Mouse (Mus musculus) bone marrow macrophage, adult 2 months (primary cell): Measurements from ENCODE around the gene Zfp652.

ENCODE experiments used
- CTCF ChIP-seq: IDR thresholded peaks from 2 replicates; pipeline ENCODE4 v1.5.1; 2012; ENCODE audit warnings: low read depth, mild to moderate bottlenecking, low read length, moderate library complexity
- POLR2A ChIP-seq: IDR thresholded peaks from 2 replicates; pipeline ENCODE4 v1.6.1; 2012; ENCODE audit warnings: mild to moderate bottlenecking, low read depth, low read length, borderline replicate concordance

- TF ChIP-seq POLR2A: no peak
- TF ChIP-seq CTCF: no peak
Measured at GRCm38 (mm10) chr11:95808448-95809011, 96.1 kb downstream of the Zfp652 start.
